Mouse (Mus musculus): ENCODE results near the gene Myrip.

- TF ChIP-seq CHD2 (IDR thresholded peaks at IDR 0.05; ENCODE audit: low read depth, low read length) (no peak), ZC3H11A (IDR thresholded peaks at IDR 0.05; ENCODE audit: borderline replicate concordance, low read depth, low read length) (no peak)
Observed at GRCm38 (mm10) chr9:120402368-120402767, 101.1 kb downstream of the Myrip start.

Measured in ES-E14 (cell line).